Mouse (Mus musculus) kidney, adult 2 months (tissue): ENCODE data around the gene Nktr.

ENCODE experiments used
- CTCF ChIP-seq: fragments of 200-500 bp; conservative IDR thresholded peaks from 2 replicates; pipeline ENCODE4 v1.5.1; 2011; ENCODE audit warnings: low read depth, mild to moderate bottlenecking, control low read depth, low read length, moderate library complexity, mixed read lengths; ENCODE audit not compliant: insufficient read depth, insufficient read length
- POLR2A ChIP-seq: fragments of 200-500 bp; IDR thresholded peaks from one replicate; pipeline ENCODE4 v1.6.1; 2011; ENCODE audit warnings: low read depth, low read length, control low read depth

DNA sequence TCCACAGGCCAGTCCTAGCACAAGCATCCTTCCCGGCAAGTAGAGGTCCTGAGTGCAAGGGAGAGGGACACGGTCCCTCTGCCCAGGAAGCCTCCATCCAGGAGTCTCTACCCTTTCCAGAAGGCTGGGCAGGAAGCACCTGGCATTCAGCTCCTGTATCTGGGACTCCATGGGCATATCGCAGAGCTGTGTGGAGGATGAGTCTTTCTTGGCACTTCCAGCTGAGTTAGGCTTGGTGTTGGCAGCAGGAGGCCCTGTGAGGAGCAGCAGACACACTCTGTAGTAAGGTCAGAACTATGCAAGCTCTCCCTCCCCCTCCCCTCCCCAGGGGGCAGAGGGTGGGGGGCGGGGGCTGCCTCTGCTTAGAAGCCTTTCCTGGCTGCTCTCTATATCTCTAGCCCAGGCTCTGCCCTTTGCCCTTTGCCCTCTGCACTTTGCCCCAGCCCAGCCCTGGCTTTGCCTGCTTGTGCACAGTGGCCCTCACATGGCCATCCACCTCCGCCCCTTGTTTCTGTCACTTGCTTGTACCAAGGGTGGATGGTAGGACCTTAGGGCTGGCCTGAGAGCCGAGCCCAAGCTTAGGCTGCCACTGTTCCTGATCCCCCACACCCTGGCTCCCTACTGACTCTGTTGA lies 80.0 kb downstream of the Nktr start:
- TF ChIP-seq CTCF (no peak), POLR2A (no peak)
